Mouse (Mus musculus): Measurements from ENCODE around the gene Arhgdig. TPM values are rescaled to one million over a fixed set of nuclear protein-coding genes. Genes with fewer than 3 reads are reported as not detected.

Gene Arhgdig
- polyA plus RNA-seq, 1 experiment from 2014 or later = 7.2 TPM

DNA sequence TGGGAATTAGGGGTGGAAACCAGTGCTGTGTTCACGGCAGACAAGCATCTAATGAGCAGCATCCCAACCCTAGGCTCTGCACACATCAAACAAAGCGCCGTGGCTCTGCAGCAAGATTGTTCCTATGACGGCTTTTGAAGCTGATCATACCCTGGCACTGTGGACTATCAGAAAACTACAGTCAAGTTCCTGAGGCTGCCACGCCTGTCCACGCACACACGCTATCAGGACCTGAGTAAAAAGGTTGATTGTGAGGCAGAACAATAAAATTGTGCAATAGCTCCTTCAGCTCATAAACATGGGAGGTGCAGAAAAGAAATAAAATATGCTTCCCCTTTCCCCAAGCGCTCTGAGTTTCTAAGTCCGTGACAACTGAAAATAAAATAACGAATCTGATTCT is 30.1 kb upstream of the Arhgdig start:
- no peak overlapping the region for H3K9ac ChIP-seq
- 79% methylated on average over 10 of the region's 10 CpGs for WGBS
- no peaks in the 10 kb centered on the region for H3K27me3 ChIP-seq (replicated peaks)
- no peak overlapping the region for H3K27ac ChIP-seq (ENCODE audit: poor library complexity, severe bottlenecking)
- H3K9me3 ChIP-seq (replicated peaks) = no peaks in the 10 kb centered on the region
- H3K36me3 ChIP-seq = no peaks in the 10 kb centered on the region
- no peak for ATAC-seq (ENCODE audit: insufficient number of reproducible peaks, low FRiP score)
- H3K4me2 ChIP-seq = no peak overlapping the region
- no peak overlapping the region for H3K4me3 ChIP-seq
- H3K4me1 ChIP-seq (replicated peaks) = peaks cover 8% of the 10 kb centered on the region

DNA sequence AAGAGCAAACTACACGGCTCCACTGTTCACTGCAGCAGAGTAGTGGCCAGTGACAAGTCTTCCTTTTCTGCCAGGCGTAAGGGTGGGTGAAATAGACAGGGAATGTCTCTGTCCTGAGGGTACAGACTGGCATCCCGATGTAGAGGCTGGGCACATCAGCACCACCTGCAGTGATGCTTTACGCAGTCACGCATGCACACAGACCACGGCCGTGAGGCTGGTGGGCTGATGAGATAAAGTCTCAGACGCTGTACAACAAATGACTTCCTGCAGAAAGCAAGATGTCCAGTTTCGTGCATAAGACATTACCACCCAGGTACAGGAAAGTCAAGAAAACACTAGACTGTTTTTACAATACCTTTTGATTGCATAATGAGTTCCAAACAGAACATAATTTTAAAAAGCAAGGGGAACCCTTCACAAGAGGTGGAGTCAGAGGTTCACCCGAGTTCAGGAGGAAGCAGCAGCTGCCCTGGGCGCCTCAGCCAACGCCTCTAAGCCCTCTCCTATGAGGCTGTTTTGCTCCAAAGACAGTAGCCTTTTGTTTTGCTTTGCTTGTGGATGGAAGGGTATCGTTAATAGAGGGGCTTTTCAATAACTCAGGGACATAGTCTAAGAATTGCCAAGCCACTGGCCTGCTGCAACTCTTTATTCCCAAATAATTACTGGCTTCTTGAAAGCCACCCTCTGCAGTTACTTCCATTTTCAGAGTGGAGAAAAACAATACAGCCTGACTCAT is 27.7 kb upstream of the Arhgdig start:
- no peak overlapping the region for H3K4me3 ChIP-seq
- no peaks in the 10 kb centered on the region for H3K4me1 ChIP-seq (replicated peaks)
- H3K27me3 ChIP-seq (replicated peaks) = no peaks in the 10 kb centered on the region
- H3K4me2 ChIP-seq = no peak overlapping the region
- H3K36me3 ChIP-seq = no peaks in the 10 kb centered on the region
- H3K9ac ChIP-seq = no peak overlapping the region
- ATAC-seq (ENCODE audit: insufficient number of reproducible peaks, low FRiP score) = no peak
- 61% methylated on average over 13 of the region's 13 CpGs for WGBS
- no peak overlapping the region for H3K27ac ChIP-seq (ENCODE audit: poor library complexity, severe bottlenecking)
- H3K9me3 ChIP-seq (replicated peaks) = no peaks in the 10 kb centered on the region

DNA sequence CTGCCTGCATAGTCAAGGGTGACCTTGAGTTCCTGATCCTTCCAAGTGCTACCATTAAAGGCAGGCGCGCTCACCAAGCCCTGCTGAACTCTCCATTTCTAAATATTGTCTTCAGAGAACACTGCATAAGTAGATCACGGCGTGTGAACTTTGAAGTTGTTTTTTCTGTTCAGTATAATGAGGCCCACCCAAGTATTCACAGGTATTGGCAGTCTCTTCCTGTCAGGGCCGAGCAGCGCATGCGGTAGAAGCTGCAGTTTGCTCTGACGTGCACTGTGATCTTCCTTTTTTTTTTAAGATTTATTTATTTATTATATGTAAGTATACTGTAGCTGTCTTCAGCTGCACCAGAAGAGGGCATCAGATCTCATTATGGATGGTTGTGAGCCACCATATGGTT is 26.8 kb upstream of the Arhgdig start:
- no peaks in the 10 kb centered on the region for H3K9me3 ChIP-seq (replicated peaks)
- H3K9ac ChIP-seq = no peak overlapping the region
- 88% methylated on average over 8 of the region's 8 CpGs for WGBS
- H3K27me3 ChIP-seq (replicated peaks) = no peaks in the 10 kb centered on the region
- no peak overlapping the region for H3K4me2 ChIP-seq
- no peak overlapping the region for H3K27ac ChIP-seq (ENCODE audit: poor library complexity, severe bottlenecking)
- H3K36me3 ChIP-seq = no peaks in the 10 kb centered on the region
- no peak for ATAC-seq (ENCODE audit: insufficient number of reproducible peaks, low FRiP score)
- no peak overlapping the region for H3K4me3 ChIP-seq
- no peaks in the 10 kb centered on the region for H3K4me1 ChIP-seq (replicated peaks)

DNA sequence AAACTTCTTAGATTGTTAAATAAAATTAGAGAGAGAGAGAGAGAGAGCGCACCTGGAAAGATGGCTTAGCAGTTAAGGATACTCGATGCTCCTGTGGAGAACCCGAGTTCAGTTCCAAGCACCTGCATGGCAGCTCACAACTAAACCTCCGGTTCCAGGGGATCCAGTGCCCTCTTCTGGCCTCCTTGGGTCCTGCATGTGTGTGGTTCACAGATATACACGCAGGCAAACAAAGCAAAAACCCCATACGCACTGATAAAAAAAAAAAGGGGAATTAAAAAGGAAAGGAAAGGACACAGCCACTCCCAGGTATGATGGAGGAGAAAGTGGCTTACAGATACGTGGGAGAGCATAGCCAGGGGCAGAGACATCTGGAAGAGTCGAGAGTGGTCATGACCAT is 25.3 kb upstream of the Arhgdig start:
- H3K9ac ChIP-seq = no peak overlapping the region
- no peaks in the 10 kb centered on the region for H3K27me3 ChIP-seq (replicated peaks)
- no peak overlapping the region for H3K4me2 ChIP-seq
- ATAC-seq (ENCODE audit: insufficient number of reproducible peaks, low FRiP score) = no peak
- H3K4me3 ChIP-seq = no peak overlapping the region
- no peaks in the 10 kb centered on the region for H3K4me1 ChIP-seq (replicated peaks)
- no peaks in the 10 kb centered on the region for H3K36me3 ChIP-seq
- H3K9me3 ChIP-seq (replicated peaks) = no peaks in the 10 kb centered on the region
- no peak overlapping the region for H3K27ac ChIP-seq (ENCODE audit: poor library complexity, severe bottlenecking)
- WGBS = 69% methylated on average over 8 of the region's 8 CpGs

DNA sequence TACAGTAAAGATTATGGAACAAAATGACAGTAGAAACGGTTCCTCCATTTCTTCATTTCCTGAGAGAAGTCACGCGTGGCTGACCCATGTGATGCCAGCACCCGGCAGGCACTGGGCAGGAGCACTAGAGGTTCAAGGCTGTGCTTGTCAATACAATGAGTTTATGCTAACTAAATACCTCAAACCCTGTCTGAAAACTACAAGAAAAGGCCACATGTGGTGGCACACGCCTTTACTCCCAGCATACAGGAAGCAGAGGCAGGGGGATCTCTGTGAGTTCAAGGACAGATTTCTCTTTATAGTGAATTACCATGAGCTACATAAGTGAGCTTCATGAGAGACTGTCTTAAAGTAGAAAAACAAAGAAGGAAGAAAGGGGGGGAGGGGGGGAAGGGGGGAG is 23.6 kb upstream of the Arhgdig start:
- 83% methylated on average over 5 of the region's 5 CpGs for WGBS
- Histone ChIP-seq H3K4me3 (no peak overlapping the region), H3K9me3 (replicated peaks) (no peaks in the 10 kb centered on the region), H3K27ac (ENCODE audit: poor library complexity, severe bottlenecking) (no peak overlapping the region), H3K4me1 (replicated peaks) (no peaks in the 10 kb centered on the region), H3K27me3 (replicated peaks) (no peaks in the 10 kb centered on the region), H3K9ac (no peak overlapping the region), H3K36me3 (no peaks in the 10 kb centered on the region), H3K4me2 (no peak overlapping the region)
- ATAC-seq (ENCODE audit: insufficient number of reproducible peaks, low FRiP score) = no peak

DNA sequence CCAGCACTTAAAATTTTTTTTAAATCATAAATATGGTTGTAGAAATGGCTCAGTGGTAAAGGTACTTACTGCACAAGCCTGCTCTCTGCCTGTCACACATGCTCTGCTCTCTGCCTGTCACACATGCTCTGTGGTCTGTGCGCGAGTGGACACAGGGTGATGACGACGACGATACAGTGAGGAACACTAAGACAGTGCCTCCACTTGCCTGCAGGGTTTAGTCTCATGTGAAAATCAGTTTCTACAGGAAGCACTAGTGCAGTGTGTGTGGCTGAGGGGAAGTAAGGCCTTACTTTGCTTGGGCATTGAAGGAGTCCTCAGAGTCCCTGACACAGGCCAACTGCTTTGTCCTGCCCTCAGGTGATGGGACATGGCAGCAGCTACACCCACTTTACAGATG is 22.2 kb upstream of the Arhgdig start:
- Histone ChIP-seq H3K36me3 (no peaks in the 10 kb centered on the region), H3K27me3 (replicated peaks) (no peaks in the 10 kb centered on the region), H3K4me1 (replicated peaks) (0 out of 2 replicates have a peak, but pooled peaks cover 7% of the 10 kb centered on the region), H3K4me2 (no peak overlapping the region), H3K4me3 (no peak overlapping the region), H3K9me3 (replicated peaks) (no peaks in the 10 kb centered on the region), H3K9ac (no peak overlapping the region), H3K27ac (ENCODE audit: poor library complexity, severe bottlenecking) (no peak overlapping the region)
- WGBS = 82% methylated on average over 5 of the region's 5 CpGs
- ATAC-seq (ENCODE audit: insufficient number of reproducible peaks, low FRiP score) = no peak

DNA sequence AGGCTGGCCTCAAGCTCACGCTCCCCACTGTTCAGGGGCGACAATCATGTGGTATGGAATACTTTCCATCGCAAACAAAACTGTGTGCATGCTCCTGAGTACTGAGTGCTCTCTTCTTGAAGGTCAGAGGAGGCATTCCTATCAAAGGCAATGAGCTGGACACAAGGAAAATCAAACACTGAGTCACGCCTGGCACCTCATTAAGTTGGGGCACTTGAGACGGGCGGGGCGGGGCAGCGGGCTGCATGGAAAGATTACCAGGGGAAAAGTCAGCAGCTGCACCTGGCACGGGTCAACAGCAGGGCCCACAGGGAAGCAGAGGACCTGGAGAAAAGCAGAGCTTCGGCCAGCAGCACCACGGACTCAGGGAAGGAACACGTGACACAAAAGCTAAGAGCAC is 17.6 kb upstream of the Arhgdig start:
- Histone ChIP-seq H3K4me2 (no peak overlapping the region), H3K9ac (no peak overlapping the region), H3K27ac (ENCODE audit: poor library complexity, severe bottlenecking) (no peak overlapping the region), H3K27me3 (replicated peaks) (no peaks in the 10 kb centered on the region), H3K36me3 (peaks cover under 1% of the 10 kb centered on the region; the same call in 1 of the 2 replicates), H3K4me1 (replicated peaks) (0 out of 2 replicates have a peak, but pooled peaks cover 7% of the 10 kb centered on the region), H3K9me3 (replicated peaks) (no peaks in the 10 kb centered on the region), H3K4me3 (no peak overlapping the region)
- ATAC-seq (ENCODE audit: insufficient number of reproducible peaks, low FRiP score) = no peak
- WGBS = 66% methylated on average over 12 of the region's 12 CpGs

DNA sequence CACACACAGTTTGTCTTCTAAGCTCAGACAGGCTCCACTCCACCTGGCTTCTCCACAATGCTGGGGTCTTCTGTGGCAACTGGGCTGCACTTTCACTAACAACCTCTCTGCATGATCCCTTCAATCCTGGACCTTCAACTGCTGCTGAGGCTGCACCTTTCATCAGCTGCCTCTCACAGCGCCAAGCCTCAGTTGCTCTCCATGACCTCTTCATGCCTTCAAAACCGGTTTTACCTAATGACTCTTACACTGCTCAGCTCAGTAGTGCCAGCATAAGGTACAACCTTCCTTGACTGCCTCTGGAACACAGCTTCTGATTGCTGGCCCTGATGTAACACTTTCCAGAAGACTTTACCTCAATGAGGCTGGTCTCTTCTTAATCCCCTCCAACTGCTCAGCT is 13.9 kb upstream of the Arhgdig start:
- no peaks in the 10 kb centered on the region for H3K9me3 ChIP-seq (replicated peaks)
- H3K4me1 ChIP-seq (replicated peaks) = 0 out of 2 replicates have a peak, but pooled peaks cover 7% of the 10 kb centered on the region
- no peak overlapping the region for H3K9ac ChIP-seq
- no peaks in the 10 kb centered on the region for H3K27me3 ChIP-seq (replicated peaks)
- WGBS = 68% methylated on average over 2 of the region's 2 CpGs
- H3K36me3 ChIP-seq = peaks cover 3% of the 10 kb centered on the region; the same call in 1 of the 2 replicates
- H3K4me2 ChIP-seq = no peak overlapping the region
- ATAC-seq (ENCODE audit: insufficient number of reproducible peaks, low FRiP score) = no peak
- no peak overlapping the region for H3K27ac ChIP-seq (ENCODE audit: poor library complexity, severe bottlenecking)
- no peak overlapping the region for H3K4me3 ChIP-seq

DNA sequence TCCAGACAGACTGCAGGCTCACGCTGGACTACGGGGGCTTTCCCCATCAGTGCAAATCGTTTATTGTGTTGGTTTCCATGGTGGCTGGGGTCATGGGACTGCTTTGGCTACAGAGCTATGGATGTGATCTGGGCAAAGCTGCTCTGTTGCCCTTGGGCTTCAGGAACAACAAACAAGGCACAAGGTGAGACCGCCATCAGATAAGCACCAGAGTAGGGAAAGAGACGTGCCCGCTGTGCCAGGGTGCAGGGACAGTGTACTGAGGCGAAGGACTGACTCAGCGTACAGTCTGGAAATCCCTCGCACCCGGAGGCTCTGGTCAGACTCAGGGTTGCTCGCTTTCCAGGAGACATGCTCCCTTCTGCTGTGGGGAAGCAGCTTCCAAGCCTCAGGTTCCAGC is 5.1 kb upstream of the Arhgdig start:
- Histone ChIP-seq H3K4me2 (no peak overlapping the region), H3K36me3 (peaks cover 15% of the 10 kb centered on the region), H3K27ac (ENCODE audit: poor library complexity, severe bottlenecking) (no peak overlapping the region), H3K4me3 (no peak overlapping the region), H3K9ac (no peak overlapping the region), H3K4me1 (replicated peaks) (no peaks in the 10 kb centered on the region), H3K9me3 (replicated peaks) (no peaks in the 10 kb centered on the region), H3K27me3 (replicated peaks) (peaks cover 5% of the 10 kb centered on the region)
- no peak for ATAC-seq (ENCODE audit: insufficient number of reproducible peaks, low FRiP score)
- WGBS = 85% methylated on average over 11 of the region's 11 CpGs

DNA sequence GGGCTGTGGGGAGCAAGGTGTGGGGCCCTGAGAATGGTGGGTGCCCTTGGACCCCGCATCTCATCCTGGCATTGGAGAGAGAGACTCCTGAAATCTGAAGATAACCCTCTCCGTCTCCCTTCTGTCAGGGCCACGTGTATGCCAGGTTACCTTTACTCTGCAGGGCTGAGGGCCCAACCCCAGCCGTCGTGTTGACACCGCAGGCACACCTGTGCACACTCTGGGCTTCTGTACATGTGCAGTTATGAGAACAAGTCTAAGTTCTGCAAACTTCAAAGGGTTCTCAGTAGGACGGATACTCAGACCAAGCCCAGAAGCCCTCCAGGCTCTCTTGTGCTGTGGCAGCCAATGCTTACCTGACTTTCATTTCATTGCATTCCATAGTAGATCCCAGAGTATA is 4.7 kb upstream of the Arhgdig start:
- Histone ChIP-seq H3K36me3 (peaks cover 15% of the 10 kb centered on the region), H3K4me2 (no peak overlapping the region), H3K4me3 (no peak overlapping the region), H3K4me1 (replicated peaks) (no peaks in the 10 kb centered on the region), H3K27ac (ENCODE audit: poor library complexity, severe bottlenecking) (no peak overlapping the region), H3K9me3 (replicated peaks) (no peaks in the 10 kb centered on the region), H3K9ac (no peak overlapping the region), H3K27me3 (replicated peaks) (peaks cover 7% of the 10 kb centered on the region)
- WGBS = 85% methylated on average over 7 of the region's 7 CpGs
- no peak for ATAC-seq (ENCODE audit: insufficient number of reproducible peaks, low FRiP score)

DNA sequence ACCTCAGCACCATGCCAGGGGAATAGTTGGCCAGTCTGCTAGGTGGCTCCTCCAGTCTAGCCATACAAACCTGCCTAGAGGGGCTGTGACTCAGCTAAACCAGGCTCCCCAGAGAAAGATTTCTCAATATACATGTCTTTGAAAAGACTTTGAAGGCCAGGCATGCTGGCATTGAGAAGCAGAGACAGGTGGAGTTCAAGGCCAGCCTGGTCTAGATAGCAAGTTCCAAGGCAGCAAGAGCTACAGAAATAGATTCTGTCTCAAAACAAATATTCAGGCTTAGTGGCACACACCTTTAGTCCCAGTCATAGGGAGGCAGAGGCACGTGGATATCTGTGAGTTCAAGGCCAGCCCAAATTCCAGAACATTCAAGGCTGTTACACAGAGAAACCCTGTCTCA is 1.2 kb downstream of the Arhgdig start:
- Histone ChIP-seq H3K4me3 (no peak overlapping the region), H3K9ac (no peak overlapping the region), H3K36me3 (no peaks in the 10 kb centered on the region), H3K4me2 (no peak overlapping the region), H3K27ac (ENCODE audit: poor library complexity, severe bottlenecking) (no peak overlapping the region), H3K9me3 (replicated peaks) (no peaks in the 10 kb centered on the region), H3K27me3 (replicated peaks) (peaks cover 51% of the 10 kb centered on the region), H3K4me1 (replicated peaks) (peaks cover 7% of the 10 kb centered on the region)
- WGBS = 37% methylated on average over 1 of the region's 1 CpGs
- ATAC-seq (ENCODE audit: insufficient number of reproducible peaks, low FRiP score) = no peak

DNA sequence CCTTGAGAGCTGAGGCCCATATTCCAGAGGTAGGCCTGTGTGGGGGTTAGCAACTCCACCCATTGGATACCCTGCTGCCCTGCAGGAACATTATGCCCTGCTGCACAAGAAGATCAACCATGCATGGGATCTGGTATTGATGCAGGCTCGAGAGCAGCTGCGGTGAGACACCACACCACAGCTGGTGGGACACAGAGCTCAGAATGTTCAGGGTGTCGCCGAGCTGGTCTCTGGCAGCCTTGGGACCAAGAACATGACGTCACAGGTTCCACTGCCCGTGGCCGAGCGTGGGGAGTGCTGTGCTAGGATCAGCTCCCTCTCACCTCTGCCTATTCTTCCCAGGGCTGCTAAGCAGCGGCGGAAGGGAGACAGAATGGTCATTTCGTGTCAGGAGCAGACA is 2.8 kb downstream of the Arhgdig start:
- peaks cover 65% of the 10 kb centered on the region for H3K27me3 ChIP-seq (replicated peaks)
- 33% methylated on average over 11 of the region's 11 CpGs for WGBS

More for the DNA sequence above, 2.8 kb downstream of the Arhgdig start:
- no peak for ATAC-seq (ENCODE audit: insufficient number of reproducible peaks, low FRiP score)
- no peak overlapping the region for H3K4me3 ChIP-seq
- no peaks in the 10 kb centered on the region for H3K9me3 ChIP-seq (replicated peaks)
- H3K4me2 ChIP-seq = no peak overlapping the region
- H3K4me1 ChIP-seq (replicated peaks) = peaks cover 15% of the 10 kb centered on the region
- H3K9ac ChIP-seq = no peak overlapping the region
- no peaks in the 10 kb centered on the region for H3K36me3 ChIP-seq
- no peak overlapping the region for H3K27ac ChIP-seq (ENCODE audit: poor library complexity, severe bottlenecking)

Data from heart, embryonic 12.5 days (tissue).